Mouse (Mus musculus): ENCODE measurements at regions not wholly inside any gene's neighbourhood (a gene's known extent, or its start where the extent isn't known, plus 50 kb on each side); places are given as distances from the start of the nearest gene placed in this dataset.

DNA sequence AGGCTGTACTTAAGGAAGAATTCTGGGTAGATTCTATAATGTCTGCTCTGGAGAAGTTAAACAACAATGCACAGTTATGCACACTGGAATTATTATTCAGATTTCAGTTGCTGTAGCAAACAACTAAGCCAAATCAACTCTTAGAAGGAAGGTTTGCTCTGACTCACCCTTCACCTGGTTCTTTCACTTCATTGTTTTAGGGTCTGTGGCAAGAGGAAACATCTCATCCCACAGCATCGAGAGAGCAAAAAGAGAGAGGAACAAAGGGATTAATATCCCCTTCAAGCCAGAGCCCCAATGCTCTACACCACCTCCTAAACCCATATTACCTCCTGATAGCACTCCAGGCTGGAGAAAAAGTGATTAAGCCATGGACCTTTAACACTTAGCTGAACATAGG, 373.4 kb upstream of the Meis1 start:
- H3K4me2 ChIP-seq = no peak overlapping the region
- WGBS = 81% methylated on average over 1 of the region's 1 CpGs
- H3K27me3 ChIP-seq = no peaks in the 10 kb centered on the region
- no peak overlapping the region for H3K27ac ChIP-seq
- H3K9ac ChIP-seq = no peak overlapping the region
- no peaks in the 10 kb centered on the region for H3K36me3 ChIP-seq
- no peaks in the 10 kb centered on the region for H3K9me3 ChIP-seq
- no peak for ATAC-seq (ENCODE audit: insufficient number of reproducible peaks, low FRiP score, low TSS enrichment, low read depth)
- H3K4me1 ChIP-seq = no peaks in the 10 kb centered on the region
- no peak overlapping the region for H3K4me3 ChIP-seq

DNA sequence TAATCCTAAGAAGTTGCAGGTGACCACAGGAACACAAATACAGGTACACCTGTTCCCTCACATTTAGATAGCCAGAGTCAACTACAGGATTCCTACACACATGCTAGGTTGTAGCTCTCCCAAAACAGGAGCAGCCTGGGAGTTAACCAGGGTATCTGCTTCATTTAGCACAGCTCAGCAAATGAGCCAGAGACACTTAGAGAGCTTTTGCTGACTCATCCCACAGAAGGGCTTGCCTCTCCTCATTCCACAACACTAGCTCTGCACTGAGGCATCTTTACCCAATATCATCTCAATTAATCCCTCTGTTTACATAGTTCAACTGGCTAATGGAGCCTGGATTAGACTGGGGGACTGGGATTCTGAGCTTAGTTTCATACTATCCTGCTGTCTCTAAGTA, 375.6 kb upstream of the Meis1 start:
- Histone ChIP-seq H3K27me3 (no peaks in the 10 kb centered on the region), H3K9ac (no peak overlapping the region), H3K27ac (no peak overlapping the region), H3K4me3 (no peak overlapping the region), H3K4me2 (no peak overlapping the region), H3K4me1 (no peaks in the 10 kb centered on the region), H3K9me3 (no peaks in the 10 kb centered on the region), H3K36me3 (no peaks in the 10 kb centered on the region)
- no peak for ATAC-seq (ENCODE audit: insufficient number of reproducible peaks, low FRiP score, low TSS enrichment, low read depth)

DNA sequence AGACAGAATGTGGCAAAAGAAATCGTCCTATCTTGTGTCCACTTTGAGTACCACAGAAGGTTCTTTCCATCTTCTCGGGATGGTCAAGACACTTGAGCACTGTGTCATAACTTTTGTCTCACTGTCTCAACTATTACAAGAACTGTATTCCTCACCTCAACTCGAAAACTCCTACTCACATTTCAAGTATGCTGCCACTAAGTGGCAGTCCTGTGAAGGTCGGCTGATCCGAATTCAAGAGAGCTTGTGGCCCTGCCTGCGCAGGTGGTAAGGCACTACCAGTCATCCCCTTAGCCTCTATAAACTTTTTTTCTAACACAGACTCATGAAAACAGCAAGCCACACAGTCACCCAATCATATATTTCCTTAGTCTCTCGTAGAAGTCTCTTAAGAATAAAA, 381.6 kb upstream of the Meis1 start:
- no peak for ATAC-seq (ENCODE audit: insufficient number of reproducible peaks, low FRiP score, low TSS enrichment, low read depth)
- H3K4me2 ChIP-seq = no peak overlapping the region
- no peaks in the 10 kb centered on the region for H3K4me1 ChIP-seq
- H3K27ac ChIP-seq = no peak overlapping the region
- H3K9ac ChIP-seq = no peak overlapping the region
- no peaks in the 10 kb centered on the region for H3K36me3 ChIP-seq
- H3K27me3 ChIP-seq = no peaks in the 10 kb centered on the region
- H3K4me3 ChIP-seq = no peak overlapping the region
- no peaks in the 10 kb centered on the region for H3K9me3 ChIP-seq
- 82% methylated on average over 7 of the region's 7 CpGs for WGBS

DNA sequence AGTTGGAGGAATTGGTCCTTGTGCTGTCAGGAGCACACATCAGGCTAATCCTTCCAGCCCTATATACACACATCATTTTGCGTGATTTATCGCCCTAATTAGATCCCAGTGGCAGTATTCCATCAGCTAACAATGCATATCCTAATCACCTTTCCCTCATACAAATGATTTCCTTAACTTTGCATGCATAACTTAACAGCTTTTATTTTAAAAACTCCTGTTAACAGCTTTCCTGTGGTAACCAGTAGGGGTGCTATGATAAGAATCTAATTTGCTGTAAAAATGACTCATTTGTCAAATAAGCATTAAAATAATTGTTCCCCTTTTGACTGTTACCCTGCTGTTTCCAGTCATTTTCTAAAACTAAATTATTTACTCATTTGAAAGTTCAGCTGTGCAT, 401.4 kb upstream of the Meis1 start:
- WGBS = 77% methylated on average over 2 of the region's 2 CpGs
- H3K4me2 ChIP-seq = no peak overlapping the region
- no peak overlapping the region for H3K4me3 ChIP-seq
- H3K9ac ChIP-seq = no peak overlapping the region
- no peak overlapping the region for H3K27ac ChIP-seq
- H3K4me1 ChIP-seq = peaks cover 17% of the 10 kb centered on the region
- no peaks in the 10 kb centered on the region for H3K9me3 ChIP-seq
- H3K36me3 ChIP-seq = no peaks in the 10 kb centered on the region
- H3K27me3 ChIP-seq = 0 out of 2 replicates have a peak, but pooled peaks cover 4% of the 10 kb centered on the region
- no peak for ATAC-seq (ENCODE audit: insufficient number of reproducible peaks, low FRiP score, low TSS enrichment, low read depth)

DNA sequence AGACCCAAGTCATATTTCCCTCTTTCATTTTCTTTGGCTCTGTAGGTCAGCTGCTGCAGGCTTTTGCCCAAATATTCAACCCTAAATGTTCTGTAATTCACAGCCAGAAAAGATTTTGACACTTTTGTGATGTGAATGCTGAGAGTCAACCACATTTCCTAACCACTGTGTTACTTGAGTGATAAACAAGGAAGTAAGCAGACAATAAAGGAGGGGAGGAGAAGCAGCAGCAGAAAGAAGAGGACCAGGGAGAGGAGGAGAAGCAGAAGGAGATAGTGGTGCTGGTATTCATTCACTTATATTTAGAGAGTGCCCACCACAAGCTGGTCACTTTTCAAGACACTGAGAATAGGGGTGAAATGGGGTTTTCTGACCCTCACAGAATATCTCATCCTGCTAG, 404.5 kb upstream of the Meis1 start:
- H3K27me3 ChIP-seq = 0 out of 2 replicates have a peak, but pooled peaks cover 4% of the 10 kb centered on the region
- no peak overlapping the region for H3K4me3 ChIP-seq
- no peak overlapping the region for H3K4me2 ChIP-seq
- H3K4me1 ChIP-seq = peaks cover 17% of the 10 kb centered on the region
- no peak overlapping the region for H3K9ac ChIP-seq
- no peaks in the 10 kb centered on the region for H3K9me3 ChIP-seq
- H3K27ac ChIP-seq = no peak overlapping the region
- no peak for ATAC-seq (ENCODE audit: insufficient number of reproducible peaks, low FRiP score, low TSS enrichment, low read depth)
- no peaks in the 10 kb centered on the region for H3K36me3 ChIP-seq

DNA sequence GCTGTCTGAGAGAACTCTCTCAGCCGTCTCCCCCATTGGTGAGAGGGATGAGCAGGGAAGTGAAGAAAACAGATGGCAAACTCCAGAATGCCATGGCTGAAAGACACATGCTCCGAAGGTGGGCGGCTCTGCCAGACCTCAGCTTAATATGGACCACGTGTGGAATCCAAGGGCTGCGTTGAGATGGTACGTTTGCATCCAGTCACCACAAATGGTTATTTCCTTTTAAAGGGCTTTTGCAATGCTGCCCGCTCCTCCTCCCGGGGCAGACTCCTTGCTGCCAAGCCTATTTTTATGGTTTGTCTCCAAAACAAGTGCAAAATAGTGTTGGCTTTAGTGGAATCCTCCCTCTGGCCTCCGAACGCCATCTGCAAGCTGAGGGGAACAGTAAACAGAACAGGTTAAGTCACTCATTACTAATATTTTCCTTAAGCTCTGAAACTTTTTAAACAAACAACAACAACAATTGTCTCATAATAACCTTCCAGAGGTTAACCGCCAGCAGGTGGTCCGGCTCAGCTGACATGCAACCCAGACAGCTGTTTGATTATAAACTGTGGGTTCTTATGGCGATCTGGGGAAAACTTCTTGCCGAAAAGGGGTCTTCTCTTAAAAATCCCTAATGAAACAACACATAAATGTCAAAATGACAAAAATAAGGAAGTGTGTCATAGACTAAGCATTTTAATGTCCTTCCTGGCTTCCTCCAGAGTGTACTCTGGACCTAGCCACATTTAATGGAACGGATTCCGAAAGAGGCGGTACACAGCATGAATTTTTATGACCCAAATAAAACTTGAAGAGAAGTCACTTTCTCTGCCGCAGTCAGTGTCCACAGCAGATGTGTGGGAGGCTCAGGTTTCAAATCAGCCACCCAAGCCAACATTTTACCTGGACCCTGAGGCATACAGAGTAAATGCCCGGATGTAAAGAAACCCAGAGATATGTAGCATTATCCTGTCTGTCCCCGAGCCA, 405.3 kb upstream of the Meis1 start:
- ATAC-seq (ENCODE audit: insufficient number of reproducible peaks, low FRiP score, low TSS enrichment, low read depth) = 0 out of 2 replicates have a peak, but pooled peaks have one; percentile 55
- whole genome bisulfite sequencing = 9% methylated on average over 20 of the region's 20 CpGs

DNA sequence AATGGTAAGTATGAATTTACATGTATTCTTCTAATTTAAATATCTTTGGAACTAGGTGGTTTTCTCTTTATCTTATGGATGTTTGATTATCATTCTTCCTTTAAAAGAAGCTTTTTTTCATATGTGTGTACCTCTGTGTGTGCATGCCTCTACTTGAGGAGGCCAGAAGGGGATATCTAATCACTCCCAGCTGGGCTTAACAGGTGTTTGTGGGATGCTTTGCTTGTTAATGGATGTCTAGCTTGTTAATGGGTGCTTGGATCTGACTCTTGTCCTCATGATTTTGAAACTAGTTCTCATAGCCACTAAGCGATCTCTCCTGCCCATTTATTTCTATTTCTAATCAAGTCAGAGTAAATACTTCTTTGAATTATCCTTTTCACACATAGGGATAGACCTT, 408.8 kb upstream of the Meis1 start:
- Histone ChIP-seq H3K27me3 (no peaks in the 10 kb centered on the region), H3K4me3 (no peak overlapping the region), H3K4me2 (no peak overlapping the region), H3K9me3 (no peaks in the 10 kb centered on the region), H3K9ac (no peak overlapping the region), H3K27ac (no peak overlapping the region), H3K4me1 (peaks cover 17% of the 10 kb centered on the region), H3K36me3 (no peaks in the 10 kb centered on the region)
- 68% methylated on average over 1 of the region's 1 CpGs for WGBS
- no peak for ATAC-seq (ENCODE audit: insufficient number of reproducible peaks, low FRiP score, low TSS enrichment, low read depth)

More for the DNA sequence above, 405.3 kb upstream of the Meis1 start:
- H3K9ac ChIP-seq = no peak overlapping the region
- H3K4me3 ChIP-seq = no peak overlapping the region
- 0 out of 2 replicates have a peak, but pooled peaks cover 4% of the 10 kb centered on the region for H3K27me3 ChIP-seq
- no peaks in the 10 kb centered on the region for H3K9me3 ChIP-seq
- no peaks in the 10 kb centered on the region for H3K36me3 ChIP-seq
- no peak overlapping the region for H3K27ac ChIP-seq
- peak overlapping the region; percentile 30 for H3K4me2 ChIP-seq
- peaks cover 17% of the 10 kb centered on the region for H3K4me1 ChIP-seq

DNA sequence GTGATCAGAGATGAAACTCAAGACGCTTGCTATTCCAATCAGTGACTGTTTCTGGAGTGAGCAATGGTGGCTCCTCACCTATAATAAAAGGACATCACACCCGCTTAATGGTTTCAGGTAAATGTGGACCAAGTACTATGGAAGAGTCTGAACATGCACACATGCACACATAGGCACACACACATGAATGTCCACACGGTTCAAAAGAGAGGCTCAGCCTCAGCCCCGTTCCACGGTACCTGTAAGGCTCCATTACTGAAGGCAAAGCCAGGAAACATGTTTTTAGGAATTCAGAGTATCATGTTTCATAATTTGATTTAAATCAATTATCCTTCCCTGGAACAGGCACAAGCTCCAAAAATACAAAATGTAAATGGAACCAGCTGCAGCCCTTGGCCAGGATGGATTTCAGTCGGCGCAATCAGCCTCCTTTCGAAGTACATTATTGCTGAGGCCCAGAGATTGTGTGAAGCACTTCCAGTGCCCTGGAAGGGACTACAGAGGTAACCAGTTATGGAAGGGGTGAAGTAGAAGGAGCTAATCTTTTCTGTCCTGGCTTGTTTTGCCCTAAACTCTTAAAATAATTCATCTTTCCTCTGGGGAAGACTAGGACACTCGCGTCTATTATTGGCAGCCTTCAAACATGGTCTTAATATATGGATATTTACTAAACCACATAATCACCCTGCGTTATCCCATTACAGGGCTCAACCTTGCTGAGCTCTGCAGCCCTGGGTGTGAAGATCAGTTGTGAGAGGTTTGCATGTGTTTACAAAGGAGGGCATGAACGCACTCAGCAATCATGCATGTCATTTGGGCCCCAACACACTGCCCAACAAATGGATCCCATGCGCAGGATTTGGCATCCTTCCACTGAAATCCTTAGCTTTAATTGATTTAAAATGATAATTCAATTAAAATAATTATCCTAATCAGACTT, 415.2 kb upstream of the Meis1 start:
- whole genome bisulfite sequencing = 59% methylated on average over 13 of the region's 13 CpGs
- no peak overlapping the region for H3K27ac ChIP-seq
- no peaks in the 10 kb centered on the region for H3K4me1 ChIP-seq
- H3K36me3 ChIP-seq = no peaks in the 10 kb centered on the region
- H3K27me3 ChIP-seq = no peaks in the 10 kb centered on the region
- H3K4me3 ChIP-seq = no peak overlapping the region
- no peaks in the 10 kb centered on the region for H3K9me3 ChIP-seq
- H3K9ac ChIP-seq = no peak overlapping the region
- ATAC-seq (ENCODE audit: insufficient number of reproducible peaks, low FRiP score, low TSS enrichment, low read depth) = no peak
- H3K4me2 ChIP-seq = no peak overlapping the region

DNA sequence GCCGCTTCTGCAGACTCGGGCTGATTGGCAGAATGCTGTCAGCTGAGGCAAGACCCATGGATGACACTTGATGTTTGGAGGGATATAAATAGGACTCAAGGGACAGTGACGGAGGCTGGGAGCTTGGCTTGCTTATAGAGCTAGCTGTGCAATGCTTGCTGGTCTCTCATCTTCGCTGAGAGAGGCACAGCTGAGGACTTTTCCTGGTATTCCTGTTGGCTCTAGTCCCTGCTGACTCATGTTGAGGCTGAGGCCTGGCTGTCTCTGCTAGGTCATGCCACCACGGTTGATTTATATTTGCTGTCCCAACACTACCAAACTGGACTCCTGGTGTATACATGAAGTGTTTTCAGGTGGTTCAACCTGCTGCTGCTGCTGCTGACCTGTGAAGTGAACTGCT, 419.6 kb upstream of the Meis1 start:
- 93% methylated on average over 5 of the region's 5 CpGs for WGBS
- no peak overlapping the region for H3K9ac ChIP-seq
- H3K27me3 ChIP-seq = no peaks in the 10 kb centered on the region
- no peak overlapping the region for H3K4me2 ChIP-seq
- H3K36me3 ChIP-seq = no peaks in the 10 kb centered on the region
- no peak for ATAC-seq (ENCODE audit: insufficient number of reproducible peaks, low FRiP score, low TSS enrichment, low read depth)
- no peaks in the 10 kb centered on the region for H3K4me1 ChIP-seq
- no peaks in the 10 kb centered on the region for H3K9me3 ChIP-seq
- no peak overlapping the region for H3K4me3 ChIP-seq
- no peak overlapping the region for H3K27ac ChIP-seq

DNA sequence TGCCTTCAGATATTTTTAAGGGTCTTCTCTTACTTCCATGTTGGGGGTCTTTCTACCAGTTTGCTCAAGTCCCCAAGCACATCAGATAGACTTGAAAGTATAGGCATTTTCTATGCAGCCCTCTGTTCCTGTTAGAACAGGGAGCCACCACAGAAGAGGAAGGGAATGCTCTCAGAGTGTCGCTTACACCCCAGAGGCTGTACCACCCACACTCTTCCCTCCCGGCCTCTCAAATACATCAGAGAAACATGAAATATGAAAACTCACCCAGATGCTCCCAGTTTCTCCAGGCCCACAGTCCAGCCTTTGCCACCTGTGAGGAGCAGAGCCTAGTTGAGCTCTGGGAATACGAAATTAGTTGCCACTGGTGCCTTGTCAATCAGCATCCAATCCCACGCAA, 423.2 kb upstream of the Meis1 start:
- Histone ChIP-seq H3K27me3 (no peaks in the 10 kb centered on the region), H3K9me3 (no peaks in the 10 kb centered on the region), H3K9ac (no peak overlapping the region), H3K4me2 (no peak overlapping the region), H3K36me3 (no peaks in the 10 kb centered on the region), H3K4me1 (no peaks in the 10 kb centered on the region), H3K4me3 (no peak overlapping the region), H3K27ac (no peak overlapping the region)
- WGBS = 55% methylated on average over 4 of the region's 4 CpGs
- no peak for ATAC-seq (ENCODE audit: insufficient number of reproducible peaks, low FRiP score, low TSS enrichment, low read depth)

DNA sequence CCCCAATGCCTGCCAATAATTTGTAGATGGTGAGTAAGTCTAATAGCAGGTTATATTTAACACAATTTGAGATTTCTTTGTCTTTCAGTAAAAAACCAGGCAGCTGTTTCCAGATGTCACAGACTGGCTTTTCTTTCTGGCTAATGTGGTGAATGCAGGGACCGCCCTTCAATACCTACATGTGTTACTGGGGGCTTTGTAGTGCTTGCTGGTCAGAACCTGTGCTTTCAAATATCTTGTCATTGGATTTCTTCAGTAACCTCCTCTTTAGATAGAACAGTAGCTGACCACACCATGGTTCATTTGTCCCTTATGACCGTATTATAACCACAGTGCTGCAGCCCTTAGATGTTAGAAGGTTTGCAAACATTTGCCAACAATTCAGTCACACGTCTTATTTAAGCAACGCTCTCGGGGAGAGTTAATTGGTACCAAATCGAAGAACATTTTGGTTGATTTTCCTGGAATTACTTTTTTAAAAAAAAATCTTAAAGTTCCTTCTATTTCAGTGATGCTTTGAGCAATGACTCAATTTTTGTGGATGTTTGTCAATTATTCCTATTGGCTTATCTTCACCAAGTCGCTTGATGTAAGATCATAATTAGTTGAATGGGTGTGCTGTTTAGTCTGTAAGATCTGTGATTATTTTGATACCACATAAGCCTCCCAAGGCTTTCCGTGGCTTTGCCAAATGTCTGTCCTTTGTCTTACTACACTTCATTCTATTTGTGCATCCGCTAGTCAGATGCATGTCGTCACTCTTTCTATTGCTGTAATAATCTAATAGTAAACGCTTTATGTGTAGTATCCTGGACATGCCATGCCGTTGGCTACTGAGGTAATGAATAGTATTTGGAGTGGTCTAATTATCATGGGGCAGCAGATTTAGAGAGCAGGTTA, 436.9 kb upstream of the Meis1 start:
- no peak for ATAC-seq (ENCODE audit: insufficient number of reproducible peaks, low FRiP score, low TSS enrichment, low read depth)
- H3K4me3 ChIP-seq = no peak overlapping the region

More for the DNA sequence above, 436.9 kb upstream of the Meis1 start:
- H3K4me1 ChIP-seq = no peaks in the 10 kb centered on the region
- H3K4me2 ChIP-seq = no peak overlapping the region
- no peak overlapping the region for H3K27ac ChIP-seq
- no peak overlapping the region for H3K9ac ChIP-seq
- no peaks in the 10 kb centered on the region for H3K27me3 ChIP-seq
- no peaks in the 10 kb centered on the region for H3K9me3 ChIP-seq
- H3K36me3 ChIP-seq = no peaks in the 10 kb centered on the region
- 83% methylated on average over 12 of the region's 12 CpGs for whole genome bisulfite sequencing

Data from limb, embryonic 15.5 days (tissue).